Mouse (Mus musculus): ENCODE measurements at regions not wholly inside any gene's neighbourhood (a gene's known extent, or its start where the extent isn't known, plus 50 kb on each side); places are given as distances from the start of the nearest gene placed in this dataset.

GRCm38 (mm10) chr4:153208822-153209221 lies 273.8 kb downstream of the Ajap1 start:
- 65% methylated on average over 2 of the region's 2 CpGs for WGBS
- TF ChIP-seq POLR2A (IDR thresholded peaks at IDR 0.05; ENCODE audit: extremely low read depth, insufficient read depth, low read length) (no peak), CTCF (IDR thresholded peaks at IDR 0.05; ENCODE audit: low read depth, low read length) (no peak)
- Histone ChIP-seq H3K27me3 (ENCODE audit: control insufficient read depth, insufficient read depth, low read length) (no peaks in the 10 kb centered on the region), H3K36me3 (ENCODE audit: control insufficient read depth, insufficient read depth, low read length) (no peaks in the 10 kb centered on the region), H3K27ac (replicated peaks; ENCODE audit: insufficient read depth, low read depth, low read length) (no peak overlapping the region), H3K4me1 (ENCODE audit: control insufficient read depth, insufficient read depth, low read length) (no peaks in the 10 kb centered on the region), H3K9ac (ENCODE audit: low read depth, low read length) (no peak overlapping the region), H3K4me3 (ENCODE audit: insufficient read depth, low read depth, low read length) (no peak overlapping the region), H3K79me2 (ENCODE audit: control insufficient read depth, insufficient read depth, low read length) (no peaks in the 10 kb centered on the region)
- DNase-seq (ENCODE audit: extremely low read depth, low read depth, low spot score), result no peak

- H3K36me3 ChIP-seq (ENCODE audit: control insufficient read depth, insufficient read depth, low read length), result no peaks in the 10 kb centered on the region
- H3K79me2 ChIP-seq (ENCODE audit: control insufficient read depth, insufficient read depth, low read length), result no peaks in the 10 kb centered on the region
- H3K4me3 ChIP-seq (ENCODE audit: insufficient read depth, low read depth, low read length), result no peak overlapping the region
- 78% methylated on average over 6 of the region's 6 CpGs for WGBS
- no peak for TF ChIP-seq CTCF (IDR thresholded peaks at IDR 0.05; ENCODE audit: low read depth, low read length)
- TF ChIP-seq POLR2A (IDR thresholded peaks at IDR 0.05; ENCODE audit: extremely low read depth, insufficient read depth, low read length), result no peak
- no peak overlapping the region for H3K9ac ChIP-seq (ENCODE audit: low read depth, low read length)
- no peaks in the 10 kb centered on the region for H3K27me3 ChIP-seq (ENCODE audit: control insufficient read depth, insufficient read depth, low read length)
- no peak overlapping the region for H3K27ac ChIP-seq (replicated peaks; ENCODE audit: insufficient read depth, low read depth, low read length)
- no peaks in the 10 kb centered on the region for H3K4me1 ChIP-seq (ENCODE audit: control insufficient read depth, insufficient read depth, low read length)
- no peak for DNase-seq (ENCODE audit: extremely low read depth, low read depth, low spot score)
Observed at GRCm38 (mm10) chr4:153208215-153208614, 274.4 kb downstream of the Ajap1 start.

- TF ChIP-seq CTCF (IDR thresholded peaks at IDR 0.05; ENCODE audit: low read depth, low read length), result no peak
- TF ChIP-seq POLR2A (IDR thresholded peaks at IDR 0.05; ENCODE audit: extremely low read depth, insufficient read depth, low read length), result no peak
- H3K79me2 ChIP-seq (ENCODE audit: control insufficient read depth, insufficient read depth, low read length), result no peaks in the 10 kb centered on the region
- no peaks in the 10 kb centered on the region for H3K36me3 ChIP-seq (ENCODE audit: control insufficient read depth, insufficient read depth, low read length)
- no peak overlapping the region for H3K9ac ChIP-seq (ENCODE audit: low read depth, low read length)
- 78% methylated on average over 11 of the region's 11 CpGs for WGBS
- DNase-seq (ENCODE audit: extremely low read depth, low read depth, low spot score), result no peak
- no peaks in the 10 kb centered on the region for H3K4me1 ChIP-seq (ENCODE audit: control insufficient read depth, insufficient read depth, low read length)
- no peaks in the 10 kb centered on the region for H3K27me3 ChIP-seq (ENCODE audit: control insufficient read depth, insufficient read depth, low read length)
- no peak overlapping the region for H3K27ac ChIP-seq (replicated peaks; ENCODE audit: insufficient read depth, low read depth, low read length)
- no peak overlapping the region for H3K4me3 ChIP-seq (ENCODE audit: insufficient read depth, low read depth, low read length)
Observed at GRCm38 (mm10) chr4:153207578-153208102, 275.0 kb downstream of the Ajap1 start.

- no peak for DNase-seq (ENCODE audit: extremely low read depth, low read depth, low spot score)
- Histone ChIP-seq H3K4me1 (ENCODE audit: control insufficient read depth, insufficient read depth, low read length) (no peaks in the 10 kb centered on the region), H3K9ac (ENCODE audit: low read depth, low read length) (no peak overlapping the region), H3K27ac (replicated peaks; ENCODE audit: insufficient read depth, low read depth, low read length) (no peak overlapping the region), H3K79me2 (ENCODE audit: control insufficient read depth, insufficient read depth, low read length) (no peaks in the 10 kb centered on the region), H3K36me3 (ENCODE audit: control insufficient read depth, insufficient read depth, low read length) (no peaks in the 10 kb centered on the region), H3K27me3 (ENCODE audit: control insufficient read depth, insufficient read depth, low read length) (no peaks in the 10 kb centered on the region), H3K4me3 (ENCODE audit: insufficient read depth, low read depth, low read length) (no peak overlapping the region)
- 64% methylated on average over 11 of the region's 11 CpGs for WGBS
- no peak for TF ChIP-seq POLR2A (IDR thresholded peaks at IDR 0.05; ENCODE audit: extremely low read depth, insufficient read depth, low read length)
- no peak for TF ChIP-seq CTCF (IDR thresholded peaks at IDR 0.05; ENCODE audit: low read depth, low read length)
Observed at GRCm38 (mm10) chr4:153206789-153207457, 275.7 kb downstream of the Ajap1 start.

- Histone ChIP-seq H3K36me3 (ENCODE audit: control insufficient read depth, insufficient read depth, low read length) (no peaks in the 10 kb centered on the region), H3K9ac (ENCODE audit: low read depth, low read length) (no peak overlapping the region), H3K4me1 (ENCODE audit: control insufficient read depth, insufficient read depth, low read length) (no peaks in the 10 kb centered on the region), H3K27me3 (ENCODE audit: control insufficient read depth, insufficient read depth, low read length) (no peaks in the 10 kb centered on the region), H3K27ac (replicated peaks; ENCODE audit: insufficient read depth, low read depth, low read length) (no peak overlapping the region), H3K4me3 (ENCODE audit: insufficient read depth, low read depth, low read length) (no peak overlapping the region), H3K79me2 (ENCODE audit: control insufficient read depth, insufficient read depth, low read length) (no peaks in the 10 kb centered on the region)
- TF ChIP-seq POLR2A (IDR thresholded peaks at IDR 0.05; ENCODE audit: extremely low read depth, insufficient read depth, low read length), result no peak
- no peak for TF ChIP-seq CTCF (IDR thresholded peaks at IDR 0.05; ENCODE audit: low read depth, low read length)
- WGBS, result 52% methylated on average over 7 of the region's 7 CpGs
- no peak for DNase-seq (ENCODE audit: extremely low read depth, low read depth, low spot score)
Observed at GRCm38 (mm10) chr4:153204764-153205163, 277.8 kb downstream of the Ajap1 start.

Measured in liver, adult 2 months (tissue).